Mouse (Mus musculus): ENCODE data around the gene Dop1b. TPM values are rescaled to one million over a fixed set of nuclear protein-coding genes. Genes with fewer than 3 reads are reported as not detected.

Dop1b gene
- polyA plus RNA-seq, 1 experiment from 2014 or later = 41.0 TPM

GRCm38 (mm10) chr16:93830916-93831315, 119.2 kb downstream of the Dop1b start:
- Histone ChIP-seq H3K4me2 (ENCODE audit: low read length) (no peak overlapping the region), H3K27ac (ENCODE audit: low read length) (no peak overlapping the region), H3K4me1 (ENCODE audit: control insufficient read depth, insufficient read depth, low read length) (peaks cover 12% of the 10 kb centered on the region), H3K27me3 (ENCODE audit: control insufficient read depth, insufficient read depth, low read depth, low read length) (no peaks in the 10 kb centered on the region), H3K36me3 (ENCODE audit: control insufficient read depth, insufficient read depth, low read length) (no peaks in the 10 kb centered on the region), H3K9me3 (replicated peaks; ENCODE audit: control insufficient read depth, low read length, poor library complexity, severe bottlenecking) (0 out of 2 replicates have a peak, but pooled peaks cover 2% of the 10 kb centered on the region), H3K4me3 (ENCODE audit: low read depth, low read length) (no peak overlapping the region), H3K9ac (ENCODE audit: low read depth, low read length) (no peak overlapping the region)
- no peak for ATAC-seq
- WGBS = 66% methylated on average over 5 of the region's 5 CpGs

DNA sequence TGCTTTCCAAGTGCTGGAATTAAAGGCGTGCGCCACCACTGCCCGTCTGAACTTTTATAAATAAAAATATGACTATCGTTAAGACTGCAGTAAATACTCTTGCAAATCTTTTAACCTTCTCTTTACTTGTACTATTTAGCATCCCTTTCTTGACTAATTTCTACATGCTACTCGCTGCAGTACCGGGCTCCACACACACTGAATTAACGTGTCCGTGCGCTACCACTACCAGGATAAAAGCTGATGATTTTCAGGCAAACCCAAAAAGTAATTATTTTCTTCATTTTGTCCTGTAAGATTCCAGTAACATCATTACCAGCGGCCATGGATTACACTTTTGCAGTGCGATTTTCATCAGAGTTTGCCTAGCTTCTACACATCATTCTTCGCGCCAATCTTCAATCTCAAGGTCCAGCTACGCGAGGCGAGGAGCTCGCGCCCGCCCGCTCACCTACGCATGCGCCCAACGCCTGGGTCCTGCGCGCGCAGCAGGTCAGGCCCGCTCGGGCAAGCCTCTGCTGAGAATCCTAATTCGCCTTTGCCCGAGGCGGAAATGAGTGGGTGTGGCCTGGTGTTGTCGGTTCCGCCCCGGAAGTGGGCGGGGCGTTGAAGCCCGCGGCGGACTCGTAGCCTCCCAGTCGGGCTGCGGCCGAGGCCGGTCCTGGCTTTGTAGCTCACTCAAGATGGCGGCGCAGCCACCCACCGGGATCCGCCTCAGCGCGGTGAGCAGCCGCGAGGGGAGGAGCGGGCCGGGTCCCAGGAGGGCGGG, 120.1 kb downstream of the Dop1b start, which contains the start of gene Morc3:
Gene Morc3 (plus strand): TSS at position 495 of the 769 bp plus-strand sequence.
- 12% methylated on average over 53 of the region's 55 CpGs for WGBS

GRCm38 (mm10) chr16:93832451-93833276, 121.0 kb downstream of the Dop1b start:
- Histone ChIP-seq H3K9ac (ENCODE audit: low read depth, low read length) (peak overlapping the region; percentile 97), H3K4me2 (ENCODE audit: low read length) (peak overlapping the region; percentile 89), H3K36me3 (ENCODE audit: control insufficient read depth, insufficient read depth, low read length) (no peaks in the 10 kb centered on the region), H3K4me1 (ENCODE audit: control insufficient read depth, insufficient read depth, low read length) (peaks cover 12% of the 10 kb centered on the region), H3K27ac (ENCODE audit: low read length) (peak overlapping the region; percentile 97), H3K9me3 (replicated peaks; ENCODE audit: control insufficient read depth, low read length, poor library complexity, severe bottlenecking) (0 out of 2 replicates have a peak, but pooled peaks cover 2% of the 10 kb centered on the region), H3K27me3 (ENCODE audit: control insufficient read depth, insufficient read depth, low read depth, low read length) (no peaks in the 10 kb centered on the region), H3K4me3 (ENCODE audit: low read depth, low read length) (peak overlapping the region; percentile 98)
- ATAC-seq = peak; percentile 73; the same call in 1 of the 2 replicates
- 2% methylated on average over 50 of the region's 69 CpGs for WGBS

More for the DNA sequence above, 120.1 kb downstream of the Dop1b start, which contains the start of gene Morc3:
- Histone ChIP-seq H3K27me3 (ENCODE audit: control insufficient read depth, insufficient read depth, low read depth, low read length) (no peaks in the 10 kb centered on the region), H3K4me2 (ENCODE audit: low read length) (peak within 1 kb of the TSS; percentile 89), H3K9ac (ENCODE audit: low read depth, low read length) (peak within 1 kb of the TSS; percentile 97), H3K4me3 (ENCODE audit: low read depth, low read length) (peak within 1 kb of the TSS; percentile 98), H3K36me3 (ENCODE audit: control insufficient read depth, insufficient read depth, low read length) (no peaks in the 10 kb centered on the region), H3K9me3 (replicated peaks; ENCODE audit: control insufficient read depth, low read length, poor library complexity, severe bottlenecking) (0 out of 2 replicates have a peak, but pooled peaks cover 2% of the 10 kb centered on the region), H3K27ac (ENCODE audit: low read length) (peak within 1 kb of the TSS; percentile 97), H3K4me1 (ENCODE audit: control insufficient read depth, insufficient read depth, low read length) (peaks cover 12% of the 10 kb centered on the region)
- peak; percentile 97 for ATAC-seq

GRCm38 (mm10) chr16:93833551-93833950, 121.8 kb downstream of the Dop1b start:
- no peaks in the 10 kb centered on the region for H3K9me3 ChIP-seq (replicated peaks; ENCODE audit: control insufficient read depth, low read length, poor library complexity, severe bottlenecking)
- peak overlapping the region; percentile 89 for H3K4me2 ChIP-seq (ENCODE audit: low read length)
- no peak overlapping the region for H3K27ac ChIP-seq (ENCODE audit: low read length)
- no peaks in the 10 kb centered on the region for H3K27me3 ChIP-seq (ENCODE audit: control insufficient read depth, insufficient read depth, low read depth, low read length)
- no peak for ATAC-seq
- no peaks in the 10 kb centered on the region for H3K36me3 ChIP-seq (ENCODE audit: control insufficient read depth, insufficient read depth, low read length)
- peak overlapping the region; percentile 98 for H3K4me3 ChIP-seq (ENCODE audit: low read depth, low read length)
- H3K9ac ChIP-seq (ENCODE audit: low read depth, low read length) = no peak overlapping the region
- WGBS = 96% methylated on average over 6 of the region's 6 CpGs
- H3K4me1 ChIP-seq (ENCODE audit: control insufficient read depth, insufficient read depth, low read length) = peaks cover 12% of the 10 kb centered on the region

- no peak overlapping the region for H3K9ac ChIP-seq (ENCODE audit: low read depth, low read length)
- ATAC-seq = no peak
- H3K4me2 ChIP-seq (ENCODE audit: low read length) = no peak overlapping the region
- H3K27me3 ChIP-seq (ENCODE audit: control insufficient read depth, insufficient read depth, low read depth, low read length) = no peaks in the 10 kb centered on the region
- H3K4me3 ChIP-seq (ENCODE audit: low read depth, low read length) = no peak overlapping the region
- no peaks in the 10 kb centered on the region for H3K9me3 ChIP-seq (replicated peaks; ENCODE audit: control insufficient read depth, low read length, poor library complexity, severe bottlenecking)
- H3K36me3 ChIP-seq (ENCODE audit: control insufficient read depth, insufficient read depth, low read length) = no peaks in the 10 kb centered on the region
- H3K4me1 ChIP-seq (ENCODE audit: control insufficient read depth, insufficient read depth, low read length) = peaks cover 12% of the 10 kb centered on the region
- H3K27ac ChIP-seq (ENCODE audit: low read length) = no peak overlapping the region
- 95% methylated on average over 2 of the region's 2 CpGs for WGBS
These were observed 122.4 kb downstream of the Dop1b start for GRCm38 (mm10) chr16:93834076-93834475.

DNA sequence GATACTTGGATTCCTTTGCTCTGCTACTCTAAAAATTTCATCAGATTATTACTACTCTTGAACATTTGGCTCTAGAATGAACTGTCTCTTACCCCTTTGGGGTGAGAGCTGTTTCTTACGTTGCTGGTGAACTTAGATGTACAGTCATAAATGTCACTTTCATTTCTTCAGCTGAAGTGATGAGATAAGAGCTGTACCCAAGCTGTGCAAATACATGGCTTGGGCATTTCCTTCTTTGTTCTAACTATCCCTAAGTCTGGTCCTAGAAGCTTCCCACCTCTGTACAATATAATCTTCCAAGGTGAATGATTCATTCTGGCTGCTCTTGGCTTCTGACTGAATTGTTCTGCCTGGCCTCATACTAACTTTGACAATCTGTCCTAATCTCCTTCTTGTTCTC, 127.3 kb downstream of the Dop1b start:
- Histone ChIP-seq H3K27me3 (ENCODE audit: control insufficient read depth, insufficient read depth, low read depth, low read length) (no peaks in the 10 kb centered on the region), H3K4me1 (ENCODE audit: control insufficient read depth, insufficient read depth, low read length) (0 out of 2 replicates have a peak, but pooled peaks cover under 1% of the 10 kb centered on the region)
- 97% methylated on average over 1 of the region's 1 CpGs for WGBS

DNA sequence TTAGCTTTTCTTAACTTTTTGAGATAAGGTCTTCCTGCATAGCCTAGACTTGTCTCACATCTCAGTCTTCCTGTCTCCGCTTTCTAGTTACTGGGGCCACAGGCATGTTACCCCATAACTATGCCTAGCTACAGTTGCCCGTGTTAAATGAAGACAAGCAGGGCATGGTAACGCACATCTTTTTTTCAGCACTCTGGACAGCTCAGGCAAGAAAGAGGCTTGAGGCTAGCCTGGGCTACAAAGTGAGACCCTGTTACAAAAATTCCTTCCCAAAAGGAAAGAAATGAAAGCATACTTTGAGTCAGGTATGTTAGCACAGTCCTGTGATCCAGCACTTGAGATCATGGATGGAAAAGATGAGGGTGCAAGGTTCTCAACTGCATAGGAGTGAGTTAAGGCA, 138.8 kb downstream of the Dop1b start:
- H3K9ac ChIP-seq (ENCODE audit: low read depth, low read length) = no peak overlapping the region
- peaks cover 25% of the 10 kb centered on the region for H3K36me3 ChIP-seq (ENCODE audit: control insufficient read depth, insufficient read depth, low read length)
- WGBS = 97% methylated on average over 3 of the region's 3 CpGs
- H3K4me2 ChIP-seq (ENCODE audit: low read length) = no peak overlapping the region
- no peaks in the 10 kb centered on the region for H3K4me1 ChIP-seq (ENCODE audit: control insufficient read depth, insufficient read depth, low read length)
- H3K9me3 ChIP-seq (replicated peaks; ENCODE audit: control insufficient read depth, low read length, poor library complexity, severe bottlenecking) = no peaks in the 10 kb centered on the region
- H3K4me3 ChIP-seq (ENCODE audit: low read depth, low read length) = no peak overlapping the region
- no peaks in the 10 kb centered on the region for H3K27me3 ChIP-seq (ENCODE audit: control insufficient read depth, insufficient read depth, low read depth, low read length)
- ATAC-seq = no peak
- H3K27ac ChIP-seq (ENCODE audit: low read length) = no peak overlapping the region

More for the DNA sequence above, 127.3 kb downstream of the Dop1b start:
- H3K27ac ChIP-seq (ENCODE audit: low read length) = no peak overlapping the region
- H3K36me3 ChIP-seq (ENCODE audit: control insufficient read depth, insufficient read depth, low read length) = no peaks in the 10 kb centered on the region
- no peak overlapping the region for H3K4me3 ChIP-seq (ENCODE audit: low read depth, low read length)
- H3K9me3 ChIP-seq (replicated peaks; ENCODE audit: control insufficient read depth, low read length, poor library complexity, severe bottlenecking) = no peaks in the 10 kb centered on the region
- H3K9ac ChIP-seq (ENCODE audit: low read depth, low read length) = no peak overlapping the region
- no peak for ATAC-seq
- H3K4me2 ChIP-seq (ENCODE audit: low read length) = no peak overlapping the region

GRCm38 (mm10) chr16:93859967-93860366, 148.3 kb downstream of the Dop1b start:
- H3K4me2 ChIP-seq (ENCODE audit: low read length) = no peak overlapping the region
- no peak overlapping the region for H3K27ac ChIP-seq (ENCODE audit: low read length)
- no peaks in the 10 kb centered on the region for H3K9me3 ChIP-seq (replicated peaks; ENCODE audit: control insufficient read depth, low read length, poor library complexity, severe bottlenecking)
- no peak overlapping the region for H3K4me3 ChIP-seq (ENCODE audit: low read depth, low read length)
- WGBS = 94% methylated on average over 4 of the region's 4 CpGs
- H3K9ac ChIP-seq (ENCODE audit: low read depth, low read length) = no peak overlapping the region
- H3K4me1 ChIP-seq (ENCODE audit: control insufficient read depth, insufficient read depth, low read length) = no peaks in the 10 kb centered on the region
- H3K36me3 ChIP-seq (ENCODE audit: control insufficient read depth, insufficient read depth, low read length) = peaks cover 43% of the 10 kb centered on the region
- no peaks in the 10 kb centered on the region for H3K27me3 ChIP-seq (ENCODE audit: control insufficient read depth, insufficient read depth, low read depth, low read length)
- no peak for ATAC-seq
